Mouse (Mus musculus) testis, adult 2 months (tissue): ENCODE data around the gene Hipk1.

Source experiments
- CTCF ChIP-seq: fragments of 200-500 bp; IDR thresholded peaks from 2 replicates; pipeline ENCODE4 v1.5.1; 2012; ENCODE audit warnings: low read depth, mild to moderate bottlenecking, inconsistent platforms, low read length, moderate library complexity; ENCODE audit not compliant: control insufficient read depth, insufficient read depth, insufficient replicate concordance
- POLR2A ChIP-seq: fragments of 200-500 bp; IDR thresholded peaks from 2 replicates; pipeline ENCODE4 v1.6.1; 2012; ENCODE audit warnings: low read depth, mild to moderate bottlenecking, inconsistent platforms, low read length, moderate library complexity; ENCODE audit not compliant: control insufficient read depth

- TF ChIP-seq POLR2A (no peak), CTCF (no peak)
Measured at GRCm38 (mm10) chr3:103733176-103733575, 58.2 kb downstream of the Hipk1 start.
